Mouse (Mus musculus) embryonic fibroblast, embryonic 13.5 days (primary cell): ENCODE results near the gene Cdhr3. TPM values are rescaled to one million over a fixed set of nuclear protein-coding genes. Genes with fewer than 3 reads are reported as not detected.

Experiments
- H3K27ac ChIP-seq: 2 replicates; pipeline ENCODE4 v1.5.1; 2012; ENCODE audit warnings: low read length, control low read depth, inconsistent platforms; ENCODE audit not compliant: insufficient read depth
- H3K4me1 ChIP-seq: 2 replicates; pipeline ENCODE4 v1.6.1; 2011; ENCODE audit warnings: low read length; ENCODE audit not compliant: control insufficient read depth, insufficient read depth
- H3K4me3 ChIP-seq: 2 replicates; pipeline ENCODE4 v1.5.1; 2011; ENCODE audit warnings: mild to moderate bottlenecking, control low read depth, low read length; ENCODE audit not compliant: insufficient read depth
- CTCF ChIP-seq: IDR thresholded peaks from 2 replicates; pipeline ENCODE4 v1.5.1; 2011; ENCODE audit warnings: mild to moderate bottlenecking, control low read depth, low read length, moderate library complexity, borderline replicate concordance; ENCODE audit not compliant: insufficient read depth
- POLR2A ChIP-seq: IDR thresholded peaks from 2 replicates; pipeline ENCODE4 v1.6.1; 2011; ENCODE audit warnings: low read depth, mild to moderate bottlenecking, control low read depth, low read length, moderate library complexity
- polyA plus RNA-seq: library from polyadenylated mRNA; stranded (reverse); fragments of >200 nt; gene quantifications from 2 replicates; pipeline ENCODE4 v1.2.4, GENCODE M21; 2011; ENCODE audit warnings: low read depth; ENCODE audit not compliant: missing spikeins, insufficient read length

The Cdhr3 gene
- polyA plus RNA-seq, 1 experiment, result not detected

DNA sequence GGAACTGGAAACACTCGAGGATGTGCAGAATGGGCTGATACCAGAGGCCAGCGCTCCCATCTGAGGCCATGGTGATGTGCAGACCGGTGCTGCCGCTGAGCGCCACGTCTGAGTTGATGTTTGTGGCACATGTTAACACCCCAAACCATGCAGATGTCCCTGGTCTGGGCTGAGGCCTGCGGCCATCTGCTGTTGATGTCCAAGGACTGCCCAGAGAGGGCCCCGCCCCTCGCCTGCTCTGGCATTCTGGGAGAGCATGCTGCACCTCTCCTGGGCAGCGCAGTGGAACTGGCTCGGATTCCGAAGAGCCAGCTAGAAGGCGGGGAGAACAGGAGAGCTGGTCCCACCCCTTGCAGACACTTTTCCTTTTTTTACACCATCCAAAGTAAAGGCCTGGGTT, 64.0 kb downstream of the Cdhr3 start:
- no peak overlapping the region for H3K27ac ChIP-seq
- no peak for TF ChIP-seq CTCF
- no peak for TF ChIP-seq POLR2A
- peaks cover 3% of the 10 kb centered on the region; the same call in 1 of the 2 replicates for H3K4me1 ChIP-seq
- no peak overlapping the region for H3K4me3 ChIP-seq

DNA sequence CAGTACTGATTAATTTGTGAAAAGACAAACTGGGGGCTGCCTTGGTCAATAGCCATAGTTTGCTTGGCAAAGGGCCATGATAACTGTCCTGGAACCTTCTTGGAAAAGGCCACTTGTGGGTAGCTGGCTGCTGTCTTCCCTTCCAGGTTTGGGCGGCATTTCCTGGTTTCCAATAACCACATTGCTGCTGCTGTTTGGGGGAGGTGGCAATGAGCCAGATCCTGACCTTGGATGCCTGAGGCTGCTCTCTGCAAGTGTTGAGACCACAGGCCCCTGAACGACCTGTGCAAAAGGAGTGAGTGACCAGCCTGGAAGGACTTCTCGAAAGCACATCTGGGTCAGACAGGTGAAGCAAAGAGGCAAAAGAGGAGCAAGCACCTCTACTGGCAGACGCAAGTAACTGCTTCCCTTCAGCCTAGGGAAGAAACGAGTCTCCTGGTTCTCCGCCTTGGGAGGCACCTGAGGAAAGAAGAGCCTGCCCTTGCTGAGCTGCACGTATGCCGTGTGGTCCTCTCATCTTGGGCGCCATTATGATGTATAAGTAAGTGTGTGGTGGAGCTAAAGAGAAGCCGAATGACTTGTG, 64.5 kb downstream of the Cdhr3 start:
- TF ChIP-seq POLR2A, result no peak
- no peak for TF ChIP-seq CTCF
- H3K27ac ChIP-seq, result no peak overlapping the region
- no peak overlapping the region for H3K4me3 ChIP-seq
- H3K4me1 ChIP-seq, result peaks cover 3% of the 10 kb centered on the region; the same call in 1 of the 2 replicates

- H3K27ac ChIP-seq, result peak overlapping the region; percentile 6; the same call in 1 of the 2 replicates
- TF ChIP-seq POLR2A (no peak), CTCF (peak; percentile 83)
- peaks cover 3% of the 10 kb centered on the region; the same call in 1 of the 2 replicates for H3K4me1 ChIP-seq
- no peak overlapping the region for H3K4me3 ChIP-seq
Observed at GRCm38 (mm10) chr12:33027093-33027492, 65.6 kb downstream of the Cdhr3 start.

DNA sequence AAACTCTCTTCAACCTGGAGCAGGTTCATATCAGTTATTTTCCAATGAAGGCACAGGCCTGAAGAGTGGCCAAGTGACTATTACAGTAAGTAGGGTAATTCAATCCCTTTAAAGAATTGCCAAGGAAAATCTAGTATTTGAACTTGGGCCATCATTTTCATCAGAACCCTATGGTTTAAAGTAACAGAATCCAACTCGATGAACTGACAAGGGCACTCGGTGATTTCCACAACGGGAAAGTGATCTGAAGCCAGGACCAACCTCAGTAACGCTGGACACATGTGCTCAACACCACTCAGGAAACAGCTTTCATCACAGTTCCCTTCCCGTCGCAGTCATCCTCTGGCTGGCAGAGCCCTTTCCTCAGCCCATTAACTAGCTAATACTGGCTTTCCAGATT, 68.2 kb downstream of the Cdhr3 start:
- H3K27ac ChIP-seq, result no peak overlapping the region
- H3K4me3 ChIP-seq, result no peak overlapping the region
- TF ChIP-seq POLR2A (no peak), CTCF (no peak)
- H3K4me1 ChIP-seq, result peaks cover 3% of the 10 kb centered on the region; the same call in 1 of the 2 replicates

GRCm38 (mm10) chr12:33021751-33022150, 70.9 kb downstream of the Cdhr3 start:
- Histone ChIP-seq H3K4me3 (no peak overlapping the region), H3K4me1 (no peaks in the 10 kb centered on the region; the same call in 1 of the 2 replicates), H3K27ac (no peak overlapping the region)
- TF ChIP-seq POLR2A (no peak), CTCF (no peak)

- Histone ChIP-seq H3K4me1 (no peaks in the 10 kb centered on the region; the same call in 1 of the 2 replicates), H3K4me3 (no peak overlapping the region), H3K27ac (no peak overlapping the region)
- TF ChIP-seq CTCF, result no peak
Observed at GRCm38 (mm10) chr12:33021140-33021539, 71.5 kb downstream of the Cdhr3 start.

GRCm38 (mm10) chr12:33020011-33020410, 72.7 kb downstream of the Cdhr3 start:
- Histone ChIP-seq H3K27ac (peak overlapping the region; percentile 70), H3K4me1 (no peaks in the 10 kb centered on the region; the same call in 1 of the 2 replicates), H3K4me3 (no peak overlapping the region)
- TF ChIP-seq CTCF, result no peak
- no peak for TF ChIP-seq POLR2A

- Histone ChIP-seq H3K4me1 (no peaks in the 10 kb centered on the region; the same call in 1 of the 2 replicates), H3K27ac (no peak overlapping the region), H3K4me3 (no peak overlapping the region)
- no peak for TF ChIP-seq POLR2A
- no peak for TF ChIP-seq CTCF
Observed at GRCm38 (mm10) chr12:33018601-33019000, 74.1 kb downstream of the Cdhr3 start.

DNA sequence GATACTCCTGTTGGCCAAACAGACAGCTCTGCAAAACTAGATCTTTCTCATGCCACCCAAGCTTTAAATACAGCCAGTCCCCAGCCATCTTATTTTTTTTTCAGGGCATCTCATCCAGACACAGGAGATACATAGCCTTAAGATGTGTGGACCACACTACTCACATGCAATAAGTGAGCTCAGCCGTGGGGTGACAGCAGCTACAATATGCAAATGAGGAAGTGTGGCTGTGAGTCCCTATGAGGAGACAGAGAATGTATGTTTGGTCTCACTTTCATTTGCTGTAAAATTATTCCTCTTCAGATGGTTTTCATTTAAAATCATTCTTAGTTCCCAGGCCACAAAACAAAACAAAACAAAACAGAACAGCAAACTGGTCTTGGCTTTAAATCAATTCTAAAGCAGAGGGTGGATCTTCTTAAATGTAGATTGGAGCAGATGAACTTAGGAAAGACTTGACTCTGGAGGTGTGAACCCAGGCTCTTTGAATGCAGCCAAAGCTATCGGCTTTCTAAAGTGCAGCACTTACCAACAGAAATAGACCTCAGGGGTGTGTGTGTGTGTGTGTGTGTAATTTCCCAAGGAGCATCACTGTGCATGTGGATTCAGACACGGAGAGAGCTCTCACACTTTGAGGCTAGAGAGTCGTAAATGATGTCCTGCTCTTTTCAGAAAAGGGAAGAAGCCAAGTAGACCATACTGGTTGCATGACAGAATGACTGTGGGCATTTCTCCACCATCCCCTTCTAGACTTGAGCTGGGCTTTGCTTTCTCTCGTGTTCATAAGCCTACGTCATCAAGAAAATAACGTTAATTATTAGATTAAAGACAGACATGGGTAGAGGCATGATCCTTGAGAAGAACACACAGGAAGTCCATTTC, 75.6 kb downstream of the Cdhr3 start:
- TF ChIP-seq CTCF (no peak), POLR2A (no peak)
- H3K4me1 ChIP-seq, result no peaks in the 10 kb centered on the region; the same call in 1 of the 2 replicates
- no peak overlapping the region for H3K27ac ChIP-seq
- no peak overlapping the region for H3K4me3 ChIP-seq

DNA sequence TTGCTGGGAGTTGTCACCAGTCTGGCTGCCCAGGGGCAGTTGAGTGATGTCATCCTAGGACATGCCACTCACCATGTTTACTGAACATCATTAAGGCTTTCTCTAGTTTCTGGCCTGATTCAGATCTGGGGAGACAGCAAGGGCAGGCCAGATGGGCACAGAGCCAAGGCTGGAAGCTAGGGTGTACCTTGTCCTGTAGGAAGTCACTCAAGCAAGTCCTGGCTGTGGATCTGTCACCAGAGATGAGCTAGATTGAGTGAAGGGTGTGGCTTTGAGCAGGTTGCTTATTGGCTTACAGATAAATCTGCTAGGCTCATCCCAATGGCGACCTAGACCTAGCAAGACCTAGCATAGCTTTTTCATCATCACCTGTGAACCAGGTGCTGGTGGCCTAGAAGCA, 77.6 kb downstream of the Cdhr3 start:
- no peak for TF ChIP-seq POLR2A
- TF ChIP-seq CTCF, result no peak

More for the DNA sequence above, 77.6 kb downstream of the Cdhr3 start:
- H3K27ac ChIP-seq, result no peak overlapping the region
- H3K4me1 ChIP-seq, result no peaks in the 10 kb centered on the region
- H3K4me3 ChIP-seq, result no peak overlapping the region
